Mouse (Mus musculus): ENCODE results near the gene Alkbh4. TPM values are rescaled to one million over a fixed set of nuclear protein-coding genes. Genes with fewer than 3 reads are reported as not detected.
A peak's percentile ranks its signal among the peaks of the same experiment; 100 is the strongest.

The Alkbh4 gene
- 13.0 and 14.6 TPM in 2 replicates for polyA plus RNA-seq (2014; fragmentation: Nextera tagmentation; extraction: Ambion mirVana)

DNA sequence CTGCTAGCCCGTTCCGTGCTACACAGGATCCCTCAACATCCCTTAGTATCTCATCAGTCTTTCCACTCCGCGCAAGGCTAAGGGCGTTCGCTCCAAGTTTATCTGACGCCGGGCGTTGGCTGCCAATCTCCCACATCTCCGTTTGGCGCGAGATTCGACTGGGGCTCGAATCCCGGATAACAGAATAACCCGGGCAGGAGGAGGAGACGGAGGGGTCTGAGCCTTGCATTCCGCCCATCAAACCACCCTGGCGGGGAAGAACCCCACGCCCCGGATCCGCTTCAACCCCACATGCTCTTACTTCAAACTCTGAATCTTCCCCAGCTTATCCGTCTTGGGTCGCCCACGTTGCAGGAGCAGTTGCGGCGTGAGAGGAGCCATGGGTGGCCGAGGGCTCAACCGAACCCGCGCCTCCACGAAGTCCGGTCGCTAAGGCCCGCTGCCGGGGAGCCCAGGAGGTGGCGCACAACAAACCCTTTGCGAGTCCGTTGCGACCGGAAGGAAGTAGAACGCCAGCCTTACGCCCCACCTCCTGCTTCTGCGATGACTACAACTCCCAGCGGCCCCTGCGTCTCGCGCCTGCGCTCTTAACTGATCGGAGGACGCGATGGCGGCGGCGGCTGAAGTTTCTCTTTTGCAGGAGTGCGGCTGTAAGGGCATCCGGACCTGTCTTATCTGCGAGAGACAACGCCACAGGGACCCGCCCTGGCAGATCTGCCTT is at the start of gene Alkbh4, which contains the start of gene Lrwd1:
Gene Alkbh4, plus strand, starts transcription at position 576 of the 721 bp plus-strand sequence.
Gene Lrwd1, minus strand, starts transcription at position 504 of the 721 bp plus-strand sequence.
- Histone ChIP-seq H3K9me3 (replicated peaks; ENCODE audit: control insufficient read depth, low read length) (no peaks in the 10 kb centered on the region), H3K36me3 (ENCODE audit: control insufficient read depth, insufficient read depth, low read length) (peaks cover 43% of the 10 kb centered on the region), H3K4me1 (ENCODE audit: control insufficient read depth, insufficient read depth, low read length) (peaks cover 8% of the 10 kb centered on the region), H3K27ac (ENCODE audit: low read depth, low read length) (no peak within 1 kb of the TSS; the same call in 1 of the 2 replicates), H3K27me3 (replicated peaks; ENCODE audit: control insufficient read depth, insufficient read depth, low read length) (no peaks in the 10 kb centered on the region), H3K9ac (ENCODE audit: low read length) (peak within 1 kb of the TSS; percentile 72), H3K4me3 (ENCODE audit: low read depth, low read length) (peak within 1 kb of the TSS; percentile 80), H3K4me2 (ENCODE audit: low read length) (peak within 1 kb of the TSS; percentile 77)
- ATAC-seq (peak; percentile 97), DNase-seq (ENCODE audit: low spot score) (peak; percentile 98)
- WGBS: under 1% methylated on average over 60 of the region's 60 CpGs

DNA sequence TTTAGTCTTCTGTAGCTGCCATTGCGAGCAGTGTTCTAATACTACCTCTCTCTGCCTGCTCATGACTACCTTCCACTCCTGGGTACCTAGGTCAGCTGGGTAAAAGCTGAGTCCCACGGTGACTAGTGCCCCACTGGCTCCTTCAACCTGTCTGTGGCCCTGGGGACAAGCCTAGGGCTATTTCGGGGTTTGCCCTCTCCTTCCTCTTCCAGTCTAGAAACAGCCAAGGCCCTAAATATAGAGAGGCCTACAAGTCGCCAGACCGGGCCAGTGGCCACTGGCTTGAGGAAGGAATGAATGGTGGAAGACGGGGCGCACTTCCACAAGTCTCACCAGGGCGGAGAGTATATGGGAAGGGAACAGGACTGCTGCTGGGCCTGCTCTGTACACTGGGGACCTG is 49.7 kb upstream of the Alkbh4 start:
- H3K4me1 ChIP-seq (ENCODE audit: control insufficient read depth, insufficient read depth, low read length): peaks cover 7% of the 10 kb centered on the region; the same call in 1 of the 2 replicates
- no peak overlapping the region for H3K4me3 ChIP-seq (ENCODE audit: low read depth, low read length)
- H3K4me2 ChIP-seq (ENCODE audit: low read length): no peak overlapping the region
- H3K27ac ChIP-seq (ENCODE audit: low read depth, low read length): no peak overlapping the region
- no peaks in the 10 kb centered on the region for H3K9me3 ChIP-seq (replicated peaks; ENCODE audit: control insufficient read depth, low read length)
- no peak overlapping the region for H3K9ac ChIP-seq (ENCODE audit: low read length)
- H3K27me3 ChIP-seq (replicated peaks; ENCODE audit: control insufficient read depth, insufficient read depth, low read length): no peaks in the 10 kb centered on the region
- DNase-seq (ENCODE audit: low spot score) (no peak), ATAC-seq (no peak)
- WGBS: 94% methylated on average over 8 of the region's 8 CpGs
- no peaks in the 10 kb centered on the region for H3K36me3 ChIP-seq (ENCODE audit: control insufficient read depth, insufficient read depth, low read length)

DNA sequence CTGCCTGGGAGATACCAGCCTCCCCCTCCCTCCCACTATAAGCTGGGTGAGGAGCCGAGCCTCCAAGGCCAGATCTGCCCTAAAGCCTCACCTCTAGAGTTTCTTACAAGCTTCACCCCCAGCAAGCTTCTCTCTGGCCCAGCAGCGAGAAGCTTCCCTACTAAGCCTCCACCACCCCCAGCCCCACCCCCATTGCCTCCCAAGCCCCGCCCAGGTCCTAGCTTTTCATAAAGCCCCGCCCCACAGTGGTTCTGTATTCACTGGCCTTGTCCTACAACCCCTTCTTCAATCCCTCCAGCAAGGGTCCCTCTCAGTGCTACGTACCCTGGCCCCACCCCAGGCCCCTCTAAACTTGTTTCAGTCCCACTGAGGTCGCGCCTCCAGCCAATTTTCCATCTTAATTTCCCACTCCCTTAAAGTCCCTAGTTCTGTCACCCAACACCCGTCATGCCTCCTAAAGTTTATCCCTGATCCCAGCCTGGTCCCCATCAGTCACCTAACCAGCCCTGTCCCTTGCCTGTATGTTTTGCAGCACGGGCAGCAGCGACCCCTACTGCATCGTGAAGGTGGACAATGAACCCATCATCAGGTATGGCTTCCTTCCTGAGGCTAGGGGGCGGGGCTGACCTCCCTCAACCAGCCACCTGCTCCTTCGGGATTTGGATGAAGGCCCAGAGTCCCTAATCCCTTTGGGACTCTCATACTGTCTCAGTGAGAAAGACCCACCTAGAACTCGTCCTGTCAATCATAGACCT is 46.9 kb upstream of the Alkbh4 start:
- WGBS: 14% methylated on average over 14 of the region's 14 CpGs
- DNase-seq (ENCODE audit: low spot score) (no peak), ATAC-seq (no peak)
- no peaks in the 10 kb centered on the region for H3K27me3 ChIP-seq (replicated peaks; ENCODE audit: control insufficient read depth, insufficient read depth, low read length)
- no peak overlapping the region for H3K4me2 ChIP-seq (ENCODE audit: low read length)
- no peaks in the 10 kb centered on the region for H3K9me3 ChIP-seq (replicated peaks; ENCODE audit: control insufficient read depth, low read length)
- H3K4me1 ChIP-seq (ENCODE audit: control insufficient read depth, insufficient read depth, low read length): peaks cover 5% of the 10 kb centered on the region; the same call in 1 of the 2 replicates
- no peak overlapping the region for H3K4me3 ChIP-seq (ENCODE audit: low read depth, low read length)
- no peaks in the 10 kb centered on the region for H3K36me3 ChIP-seq (ENCODE audit: control insufficient read depth, insufficient read depth, low read length)
- no peak overlapping the region for H3K9ac ChIP-seq (ENCODE audit: low read length)
- no peak overlapping the region for H3K27ac ChIP-seq (ENCODE audit: low read depth, low read length)

DNA sequence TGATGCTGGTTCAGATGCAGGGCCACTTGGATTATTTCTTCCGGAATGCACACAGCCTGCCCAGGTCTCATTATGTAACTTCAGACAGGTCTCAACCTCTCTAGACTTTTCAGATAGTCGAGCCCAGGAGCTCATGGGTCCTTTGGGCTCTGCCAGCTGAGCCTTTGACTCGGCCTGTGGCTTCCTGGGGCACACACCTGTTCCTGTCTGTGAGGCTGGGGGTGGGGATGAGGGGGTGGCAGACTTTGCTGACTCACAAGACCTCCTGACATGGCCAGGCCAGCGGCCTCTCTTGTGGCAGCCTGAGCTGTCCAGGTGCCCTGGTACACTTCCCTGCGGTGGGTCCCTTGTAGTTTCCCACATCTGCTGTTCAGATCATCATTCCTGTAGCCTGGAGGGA is 44.0 kb upstream of the Alkbh4 start:
- no peaks in the 10 kb centered on the region for H3K36me3 ChIP-seq (ENCODE audit: control insufficient read depth, insufficient read depth, low read length)
- H3K27me3 ChIP-seq (replicated peaks; ENCODE audit: control insufficient read depth, insufficient read depth, low read length): no peaks in the 10 kb centered on the region
- DNase-seq (ENCODE audit: low spot score) (no peak), ATAC-seq (no peak)
- no peaks in the 10 kb centered on the region for H3K4me1 ChIP-seq (ENCODE audit: control insufficient read depth, insufficient read depth, low read length)
- 64% methylated on average over 5 of the region's 5 CpGs for WGBS
- no peaks in the 10 kb centered on the region for H3K9me3 ChIP-seq (replicated peaks; ENCODE audit: control insufficient read depth, low read length)
- H3K27ac ChIP-seq (ENCODE audit: low read depth, low read length): no peak overlapping the region
- no peak overlapping the region for H3K4me2 ChIP-seq (ENCODE audit: low read length)
- no peak overlapping the region for H3K9ac ChIP-seq (ENCODE audit: low read length)
- no peak overlapping the region for H3K4me3 ChIP-seq (ENCODE audit: low read depth, low read length)

DNA sequence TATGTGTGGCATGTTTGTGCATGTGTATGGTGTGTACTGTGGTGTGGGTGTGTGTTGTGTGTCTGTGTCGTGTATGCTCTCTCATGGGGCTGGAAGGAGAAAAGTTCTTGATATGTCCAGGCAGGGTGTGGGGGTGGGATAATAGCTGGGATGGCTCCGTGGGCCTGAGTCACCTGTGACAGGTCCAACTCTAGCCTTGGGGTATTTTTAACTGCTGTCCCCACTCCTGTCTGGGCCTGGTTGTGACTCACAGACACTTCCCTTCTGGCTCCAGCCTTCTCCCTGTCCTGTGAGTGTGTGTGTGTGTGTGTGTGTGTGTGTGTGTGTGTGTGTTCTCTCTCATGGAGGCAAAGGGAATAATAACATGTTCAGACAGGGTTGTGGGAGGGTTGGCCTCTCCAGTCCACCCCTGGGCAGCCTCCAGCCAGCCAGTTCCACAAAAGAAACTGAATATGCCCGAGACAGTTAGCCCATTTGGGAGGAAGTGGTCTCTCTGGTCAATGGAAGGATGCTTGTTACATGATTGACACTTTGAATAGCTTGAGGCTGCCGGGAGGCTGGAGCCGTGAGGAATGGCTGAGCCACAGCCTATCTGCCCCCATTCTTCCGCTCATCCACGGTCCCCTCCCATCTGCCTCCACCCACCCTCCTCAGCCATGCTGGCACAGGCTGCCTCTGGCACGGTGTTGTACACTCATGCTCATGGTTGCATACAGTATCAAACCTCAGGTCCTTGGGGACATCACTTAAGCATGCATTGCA is 41.5 kb upstream of the Alkbh4 start:
- Histone ChIP-seq H3K4me2 (ENCODE audit: low read length) (no peak overlapping the region), H3K36me3 (ENCODE audit: control insufficient read depth, insufficient read depth, low read length) (no peaks in the 10 kb centered on the region), H3K4me1 (ENCODE audit: control insufficient read depth, insufficient read depth, low read length) (no peaks in the 10 kb centered on the region), H3K9ac (ENCODE audit: low read length) (no peak overlapping the region), H3K27ac (ENCODE audit: low read depth, low read length) (no peak overlapping the region), H3K9me3 (replicated peaks; ENCODE audit: control insufficient read depth, low read length) (no peaks in the 10 kb centered on the region), H3K4me3 (ENCODE audit: low read depth, low read length) (no peak overlapping the region), H3K27me3 (replicated peaks; ENCODE audit: control insufficient read depth, insufficient read depth, low read length) (no peaks in the 10 kb centered on the region)
- DNase-seq (ENCODE audit: low spot score) (no peak), ATAC-seq (no peak)
- WGBS: 42% methylated on average over 8 of the region's 8 CpGs

DNA sequence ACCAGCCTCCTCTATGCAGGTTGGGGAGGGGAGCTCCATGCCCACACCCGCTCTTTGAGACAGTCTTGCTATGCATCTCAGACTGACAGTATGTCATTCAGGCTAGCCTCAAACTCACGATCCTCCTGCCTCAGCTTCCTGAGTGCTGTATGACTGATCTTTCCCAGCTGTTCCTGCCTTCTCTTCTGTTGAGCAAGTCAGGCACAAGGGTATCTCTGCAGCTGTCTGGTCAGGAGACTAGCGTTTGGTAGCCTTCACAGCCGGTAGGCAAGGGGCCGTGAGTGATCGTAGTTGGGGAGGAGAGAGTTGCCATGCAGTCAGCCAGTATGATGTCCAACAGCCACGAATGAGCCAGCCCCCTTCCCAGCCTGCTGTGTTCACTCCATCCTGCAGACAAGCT is 40.9 kb upstream of the Alkbh4 start:
- Histone ChIP-seq H3K9me3 (replicated peaks; ENCODE audit: control insufficient read depth, low read length) (no peaks in the 10 kb centered on the region), H3K27ac (ENCODE audit: low read depth, low read length) (no peak overlapping the region), H3K36me3 (ENCODE audit: control insufficient read depth, insufficient read depth, low read length) (no peaks in the 10 kb centered on the region), H3K4me1 (ENCODE audit: control insufficient read depth, insufficient read depth, low read length) (no peaks in the 10 kb centered on the region), H3K9ac (ENCODE audit: low read length) (no peak overlapping the region), H3K27me3 (replicated peaks; ENCODE audit: control insufficient read depth, insufficient read depth, low read length) (no peaks in the 10 kb centered on the region), H3K4me3 (ENCODE audit: low read depth, low read length) (no peak overlapping the region), H3K4me2 (ENCODE audit: low read length) (no peak overlapping the region)
- WGBS: 70% methylated on average over 7 of the region's 7 CpGs
- no peak for DNase-seq (ENCODE audit: low spot score)
- no peak for ATAC-seq

DNA sequence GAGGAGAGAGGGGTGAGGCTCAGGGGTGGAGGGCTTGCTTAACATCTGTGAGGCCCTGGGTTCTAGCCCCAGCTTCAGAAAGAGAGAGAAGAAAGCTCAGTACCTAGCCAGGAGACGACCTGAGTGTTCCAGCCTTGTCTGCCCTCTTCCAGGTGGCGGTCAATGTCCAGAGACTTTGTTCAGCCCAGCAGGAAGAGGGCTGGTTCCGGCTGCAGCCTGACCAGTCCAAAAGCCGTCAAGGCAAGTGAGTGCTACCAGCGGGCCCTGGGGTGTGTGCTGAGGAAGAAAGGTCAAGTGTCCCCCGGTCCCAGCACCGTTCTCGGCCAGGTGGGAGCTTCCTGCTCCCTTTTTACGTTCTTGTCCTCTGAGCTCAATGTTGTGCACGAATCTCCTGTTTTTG is 37.4 kb upstream of the Alkbh4 start:
- DNase-seq (ENCODE audit: low spot score) (no peak), ATAC-seq (no peak)
- WGBS: 84% methylated on average over 10 of the region's 10 CpGs
- Histone ChIP-seq H3K4me1 (ENCODE audit: control insufficient read depth, insufficient read depth, low read length) (no peaks in the 10 kb centered on the region), H3K36me3 (ENCODE audit: control insufficient read depth, insufficient read depth, low read length) (no peaks in the 10 kb centered on the region), H3K9me3 (replicated peaks; ENCODE audit: control insufficient read depth, low read length) (no peaks in the 10 kb centered on the region), H3K27ac (ENCODE audit: low read depth, low read length) (no peak overlapping the region), H3K27me3 (replicated peaks; ENCODE audit: control insufficient read depth, insufficient read depth, low read length) (no peaks in the 10 kb centered on the region), H3K4me2 (ENCODE audit: low read length) (no peak overlapping the region), H3K9ac (ENCODE audit: low read length) (no peak overlapping the region), H3K4me3 (ENCODE audit: low read depth, low read length) (no peak overlapping the region)

DNA sequence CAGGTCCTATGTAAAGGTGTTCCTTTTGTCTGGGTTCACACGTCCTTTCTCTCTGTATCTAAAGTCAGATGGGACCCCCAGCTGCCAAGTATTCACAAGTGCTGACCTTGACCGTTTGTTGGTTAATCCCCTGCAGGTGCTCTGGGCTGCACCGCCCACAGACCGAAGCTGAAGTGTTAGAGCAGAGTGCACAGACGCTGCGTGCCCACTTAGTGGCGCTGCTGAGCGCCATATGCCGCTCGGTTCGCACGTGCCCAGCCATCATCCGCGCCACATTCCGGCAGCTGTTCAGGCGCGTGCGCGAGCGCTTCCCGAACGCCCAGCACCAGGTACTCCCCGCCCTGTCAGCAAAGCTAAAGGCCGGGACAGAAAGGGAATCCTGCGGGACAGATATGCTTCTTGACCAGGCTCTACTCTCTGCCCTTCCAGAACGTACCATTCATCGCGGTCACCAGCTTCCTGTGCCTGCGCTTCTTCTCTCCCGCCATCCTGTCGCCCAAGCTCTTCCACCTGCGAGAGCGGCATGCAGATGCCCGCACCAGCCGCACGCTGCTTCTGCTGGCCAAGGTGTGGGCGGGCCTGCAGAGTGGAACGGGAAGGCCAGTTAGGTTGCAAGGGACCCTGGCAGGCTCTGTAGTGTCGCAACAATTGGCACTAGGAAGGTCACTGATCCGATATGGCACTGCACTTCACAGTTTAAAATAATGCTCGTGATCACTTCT is 33.7 kb upstream of the Alkbh4 start:
- H3K36me3 ChIP-seq (ENCODE audit: control insufficient read depth, insufficient read depth, low read length): no peaks in the 10 kb centered on the region
- peak; percentile 90 for DNase-seq (ENCODE audit: low spot score)
- no peaks in the 10 kb centered on the region for H3K27me3 ChIP-seq (replicated peaks; ENCODE audit: control insufficient read depth, insufficient read depth, low read length)
- 0 out of 2 replicates have a peak overlapping the region, but pooled peaks have one; percentile 18 for H3K27ac ChIP-seq (ENCODE audit: low read depth, low read length)
- no peaks in the 10 kb centered on the region for H3K4me1 ChIP-seq (ENCODE audit: control insufficient read depth, insufficient read depth, low read length)
- 7% methylated on average over 41 of the region's 41 CpGs for WGBS
- H3K4me2 ChIP-seq (ENCODE audit: low read length): peak overlapping the region; percentile 73
- peak overlapping the region; percentile 34 for H3K4me3 ChIP-seq (ENCODE audit: low read depth, low read length)
- no peaks in the 10 kb centered on the region for H3K9me3 ChIP-seq (replicated peaks; ENCODE audit: control insufficient read depth, low read length)
- peak; percentile 91 for ATAC-seq
- peak overlapping the region; percentile 60 for H3K9ac ChIP-seq (ENCODE audit: low read length)
